Mouse (Mus musculus) embryonic fibroblast, embryonic 13.5 days (primary cell): ENCODE data around the gene Myo3a.

ENCODE experiments used
- CTCF ChIP-seq: IDR thresholded peaks from 2 replicates; pipeline ENCODE4 v1.5.1; 2011; ENCODE audit warnings: mild to moderate bottlenecking, control low read depth, low read length, moderate library complexity, borderline replicate concordance; ENCODE audit not compliant: insufficient read depth
- POLR2A ChIP-seq: IDR thresholded peaks from 2 replicates; pipeline ENCODE4 v1.6.1; 2011; ENCODE audit warnings: low read depth, mild to moderate bottlenecking, control low read depth, low read length, moderate library complexity

GRCm38 (mm10) chr2:22663731-22664130 lies 436.4 kb downstream of the Myo3a start:
- no peak for TF ChIP-seq POLR2A
- TF ChIP-seq CTCF = no peak
